Mouse (Mus musculus) ES-E14 (cell line): ENCODE data around the gene Lpar3.

Source experiments
- CHD2 ChIP-seq: IDR thresholded peaks from 2 replicates; pipeline ENCODE4 v1.6.1; 2014; ENCODE audit warnings: mild to moderate bottlenecking, low read depth, low read length, inconsistent platforms
- HCFC1 ChIP-seq: IDR thresholded peaks from 2 replicates; pipeline ENCODE4 v1.6.1; 2012; ENCODE audit warnings: low read length, inconsistent platforms, borderline replicate concordance; ENCODE audit not compliant: insufficient read depth
- ZC3H11A ChIP-seq: IDR thresholded peaks from 2 replicates; pipeline ENCODE4 v1.6.1; 2012; ENCODE audit warnings: low read depth, mild to moderate bottlenecking, inconsistent platforms, low read length, borderline replicate concordance

- TF ChIP-seq CHD2 (no peak), ZC3H11A (no peak), HCFC1 (no peak)
These were observed 21.3 kb upstream of the Lpar3 start for GRCm38 (mm10) chr3:146199486-146199885.
